Mouse (Mus musculus): ENCODE results near the gene Ttc30a2.

- TF ChIP-seq CTCF (conservative IDR thresholded peaks at IDR 0.05; ENCODE audit: low read length): no peak
- no peak for TF ChIP-seq NANOG (IDR thresholded peaks at IDR 0.05; ENCODE audit: borderline replicate concordance, low read length)
- no peak for TF ChIP-seq POU5F1 (IDR thresholded peaks at IDR 0.05; ENCODE audit: borderline replicate concordance, low read length)
Measured at GRCm38 (mm10) chr2:75983847-75984246, 5.9 kb upstream of the Ttc30a2 start.
